Mouse (Mus musculus): Measurements from ENCODE around the gene Rnf8. TPM values are rescaled to one million over a fixed set of nuclear protein-coding genes. Genes with fewer than 3 reads are reported as not detected.

Gene Rnf8
- total and polyA plus RNA-seq, 2 experiments = 8.8 to 15.2 TPM

- 90% methylated on average over 8 of the region's 8 CpGs for WGBS
- no peak for DNase-seq (ENCODE audit: extremely low read depth, low read depth, low spot score)
- Histone ChIP-seq H3K36me3 (ENCODE audit: control insufficient read depth, insufficient read depth, low read length) (peaks cover 80% of the 10 kb centered on the region), H3K79me2 (ENCODE audit: control insufficient read depth, insufficient read depth, low read length) (no peaks in the 10 kb centered on the region), H3K27me3 (ENCODE audit: control insufficient read depth, insufficient read depth, low read length) (no peaks in the 10 kb centered on the region), H3K4me3 (ENCODE audit: insufficient read depth, low read depth, low read length) (no peak overlapping the region), H3K27ac (replicated peaks; ENCODE audit: insufficient read depth, low read depth, low read length) (no peak overlapping the region), H3K4me1 (ENCODE audit: control insufficient read depth, insufficient read depth, low read length) (no peaks in the 10 kb centered on the region), H3K9ac (ENCODE audit: low read depth, low read length) (no peak overlapping the region)
- TF ChIP-seq CTCF (IDR thresholded peaks at IDR 0.05; ENCODE audit: low read depth, low read length) (no peak), POLR2A (IDR thresholded peaks at IDR 0.05; ENCODE audit: extremely low read depth, insufficient read depth, low read length) (no peak)
These were observed 63.9 kb downstream of the Rnf8 start for GRCm38 (mm10) chr17:29678526-29678925.

DNA sequence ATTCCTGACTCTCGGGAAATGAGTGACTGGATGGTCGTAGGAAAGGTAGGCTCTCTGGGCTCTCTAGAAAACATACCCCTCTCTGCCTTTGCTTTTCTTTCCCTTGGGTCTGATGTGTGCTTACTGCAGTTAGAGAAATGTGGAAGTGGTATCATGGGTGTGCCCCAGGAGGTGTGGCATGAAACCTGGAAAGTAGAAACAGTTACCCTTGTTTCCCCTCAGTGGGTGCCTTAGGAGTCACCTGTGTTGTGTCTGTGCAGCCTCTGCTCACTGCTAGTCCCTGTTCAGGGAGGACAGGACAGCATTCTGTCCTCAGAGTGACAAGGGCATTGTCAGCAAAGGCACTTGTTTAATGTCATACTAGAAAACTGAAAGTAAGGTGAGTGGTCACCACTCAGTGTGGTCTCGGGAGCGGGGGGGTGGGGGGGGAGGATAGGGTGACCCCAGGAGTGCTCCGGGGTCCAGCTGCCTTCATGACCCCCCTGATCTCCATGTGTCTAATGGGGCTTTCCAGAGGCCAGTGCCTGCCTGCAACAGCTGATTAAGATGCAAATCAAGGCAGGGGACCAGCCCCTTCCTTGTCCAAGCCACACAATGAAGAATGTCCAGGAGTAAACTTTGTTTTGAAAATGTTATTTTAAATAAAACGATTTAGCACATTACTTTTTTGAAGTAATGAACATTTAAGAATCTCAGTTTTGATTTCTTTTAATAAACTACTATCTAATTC lies 64.6 kb downstream of the Rnf8 start:
- Histone ChIP-seq H3K79me2 (ENCODE audit: control insufficient read depth, insufficient read depth, low read length) (no peaks in the 10 kb centered on the region), H3K9ac (ENCODE audit: low read depth, low read length) (no peak overlapping the region), H3K27ac (replicated peaks; ENCODE audit: insufficient read depth, low read depth, low read length) (no peak overlapping the region), H3K27me3 (ENCODE audit: control insufficient read depth, insufficient read depth, low read length) (no peaks in the 10 kb centered on the region), H3K4me3 (ENCODE audit: insufficient read depth, low read depth, low read length) (no peak overlapping the region), H3K36me3 (ENCODE audit: control insufficient read depth, insufficient read depth, low read length) (peaks cover 84% of the 10 kb centered on the region), H3K4me1 (ENCODE audit: control insufficient read depth, insufficient read depth, low read length) (no peaks in the 10 kb centered on the region)
- 91% methylated on average over 6 of the region's 6 CpGs for WGBS
- TF ChIP-seq POLR2A (IDR thresholded peaks at IDR 0.05; ENCODE audit: extremely low read depth, insufficient read depth, low read length) = no peak
- no peak for TF ChIP-seq CTCF (IDR thresholded peaks at IDR 0.05; ENCODE audit: low read depth, low read length)
- DNase-seq (ENCODE audit: extremely low read depth, low read depth, low spot score) = no peak

DNA sequence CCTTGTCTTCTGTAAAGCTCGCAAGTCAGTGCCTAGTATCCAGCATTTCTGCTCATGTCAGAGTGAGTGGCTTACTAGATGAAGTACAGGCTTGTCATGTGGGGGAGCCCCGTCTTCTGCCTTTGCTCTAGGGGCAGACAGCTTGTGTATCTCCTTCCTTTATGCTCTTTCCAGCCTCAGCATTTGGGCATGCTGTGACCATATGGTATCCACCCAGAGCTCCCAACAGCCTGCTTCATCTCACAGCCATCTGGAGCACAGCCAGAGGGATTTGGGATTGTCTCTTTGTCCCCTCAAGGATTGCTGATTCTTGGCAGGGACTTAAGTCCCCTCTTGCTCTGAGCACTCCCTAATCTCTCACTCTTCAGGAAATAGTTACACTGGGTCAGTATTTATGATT lies 65.6 kb downstream of the Rnf8 start:
- 91% methylated on average over 2 of the region's 2 CpGs for WGBS
- H3K9ac ChIP-seq (ENCODE audit: low read depth, low read length) = no peak overlapping the region
- no peak for DNase-seq (ENCODE audit: extremely low read depth, low read depth, low spot score)
- TF ChIP-seq CTCF (IDR thresholded peaks at IDR 0.05; ENCODE audit: low read depth, low read length) (no peak), POLR2A (IDR thresholded peaks at IDR 0.05; ENCODE audit: extremely low read depth, insufficient read depth, low read length) (no peak)
- H3K27me3 ChIP-seq (ENCODE audit: control insufficient read depth, insufficient read depth, low read length) = no peaks in the 10 kb centered on the region
- H3K79me2 ChIP-seq (ENCODE audit: control insufficient read depth, insufficient read depth, low read length) = no peaks in the 10 kb centered on the region
- no peaks in the 10 kb centered on the region for H3K4me1 ChIP-seq (ENCODE audit: control insufficient read depth, insufficient read depth, low read length)
- no peak overlapping the region for H3K27ac ChIP-seq (replicated peaks; ENCODE audit: insufficient read depth, low read depth, low read length)
- H3K4me3 ChIP-seq (ENCODE audit: insufficient read depth, low read depth, low read length) = no peak overlapping the region
- H3K36me3 ChIP-seq (ENCODE audit: control insufficient read depth, insufficient read depth, low read length) = peaks cover 80% of the 10 kb centered on the region

- Histone ChIP-seq H3K4me3 (ENCODE audit: insufficient read depth, low read depth, low read length) (no peak overlapping the region), H3K27me3 (ENCODE audit: control insufficient read depth, insufficient read depth, low read length) (no peaks in the 10 kb centered on the region), H3K36me3 (ENCODE audit: control insufficient read depth, insufficient read depth, low read length) (peaks cover 77% of the 10 kb centered on the region), H3K27ac (replicated peaks; ENCODE audit: insufficient read depth, low read depth, low read length) (no peak overlapping the region), H3K79me2 (ENCODE audit: control insufficient read depth, insufficient read depth, low read length) (no peaks in the 10 kb centered on the region), H3K4me1 (ENCODE audit: control insufficient read depth, insufficient read depth, low read length) (no peaks in the 10 kb centered on the region), H3K9ac (ENCODE audit: low read depth, low read length) (no peak overlapping the region)
- DNase-seq (ENCODE audit: extremely low read depth, low read depth, low spot score) = no peak
- no peak for TF ChIP-seq CTCF (IDR thresholded peaks at IDR 0.05; ENCODE audit: low read depth, low read length)
- TF ChIP-seq POLR2A (IDR thresholded peaks at IDR 0.05; ENCODE audit: extremely low read depth, insufficient read depth, low read length) = no peak
- WGBS = 89% methylated on average over 2 of the region's 2 CpGs
These were observed 66.3 kb downstream of the Rnf8 start for GRCm38 (mm10) chr17:29680921-29681320.

DNA sequence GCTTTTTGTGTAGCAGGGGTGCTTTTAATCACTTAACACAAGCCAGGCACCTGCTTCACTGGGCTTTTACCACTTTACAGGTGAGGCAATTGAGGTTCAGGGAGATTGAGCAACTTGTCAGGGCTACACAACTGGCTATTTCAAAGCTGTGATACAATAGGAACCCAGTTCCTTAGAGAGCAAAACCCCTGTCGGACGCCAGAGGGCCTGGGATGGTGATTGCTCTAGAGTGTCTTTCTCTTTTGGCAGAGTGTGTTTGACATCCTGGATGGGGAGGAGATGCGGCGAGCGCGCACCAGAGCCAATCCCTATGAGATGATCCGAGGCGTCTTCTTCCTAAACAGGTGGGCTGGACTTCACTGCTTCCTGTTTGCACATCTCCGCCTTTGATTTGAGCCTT lies 67.1 kb downstream of the Rnf8 start:
- Histone ChIP-seq H3K27me3 (ENCODE audit: control insufficient read depth, insufficient read depth, low read length) (no peaks in the 10 kb centered on the region), H3K27ac (replicated peaks; ENCODE audit: insufficient read depth, low read depth, low read length) (no peak overlapping the region), H3K9ac (ENCODE audit: low read depth, low read length) (no peak overlapping the region), H3K4me3 (ENCODE audit: insufficient read depth, low read depth, low read length) (no peak overlapping the region), H3K79me2 (ENCODE audit: control insufficient read depth, insufficient read depth, low read length) (no peaks in the 10 kb centered on the region), H3K4me1 (ENCODE audit: control insufficient read depth, insufficient read depth, low read length) (no peaks in the 10 kb centered on the region), H3K36me3 (ENCODE audit: control insufficient read depth, insufficient read depth, low read length) (peaks cover 79% of the 10 kb centered on the region)
- 98% methylated on average over 9 of the region's 9 CpGs for WGBS
- TF ChIP-seq CTCF (IDR thresholded peaks at IDR 0.05; ENCODE audit: low read depth, low read length) (no peak), POLR2A (IDR thresholded peaks at IDR 0.05; ENCODE audit: extremely low read depth, insufficient read depth, low read length) (no peak)
- no peak for DNase-seq (ENCODE audit: extremely low read depth, low read depth, low spot score)

DNA sequence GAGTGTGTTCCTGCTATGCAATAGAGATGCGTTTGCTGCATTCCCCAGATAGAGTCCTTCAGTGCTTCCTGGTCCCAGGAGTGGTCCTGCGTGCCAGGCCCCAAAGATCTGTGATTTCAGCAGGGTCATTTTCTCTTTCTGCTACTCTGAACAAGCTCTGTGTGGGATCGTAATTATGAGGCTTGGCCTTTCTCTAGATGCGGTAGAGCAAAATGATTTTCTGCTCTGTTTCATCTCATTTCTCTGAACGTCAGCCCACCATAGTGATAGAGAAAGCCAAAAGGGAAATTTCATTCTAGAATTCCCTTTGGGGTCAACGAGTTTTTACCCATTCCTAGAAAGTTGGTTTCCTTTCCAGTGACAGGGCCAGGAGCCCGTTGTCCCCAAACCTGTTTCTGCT lies 67.7 kb downstream of the Rnf8 start:
- no peak overlapping the region for H3K9ac ChIP-seq (ENCODE audit: low read depth, low read length)

More for the DNA sequence above, 67.7 kb downstream of the Rnf8 start:
- Histone ChIP-seq H3K4me1 (ENCODE audit: control insufficient read depth, insufficient read depth, low read length) (no peaks in the 10 kb centered on the region), H3K79me2 (ENCODE audit: control insufficient read depth, insufficient read depth, low read length) (no peaks in the 10 kb centered on the region), H3K4me3 (ENCODE audit: insufficient read depth, low read depth, low read length) (no peak overlapping the region), H3K27me3 (ENCODE audit: control insufficient read depth, insufficient read depth, low read length) (no peaks in the 10 kb centered on the region), H3K36me3 (ENCODE audit: control insufficient read depth, insufficient read depth, low read length) (peaks cover 78% of the 10 kb centered on the region), H3K27ac (replicated peaks; ENCODE audit: insufficient read depth, low read depth, low read length) (no peak overlapping the region)
- no peak for DNase-seq (ENCODE audit: extremely low read depth, low read depth, low spot score)
- 97% methylated on average over 7 of the region's 7 CpGs for WGBS
- TF ChIP-seq CTCF (IDR thresholded peaks at IDR 0.05; ENCODE audit: low read depth, low read length) = no peak
- no peak for TF ChIP-seq POLR2A (IDR thresholded peaks at IDR 0.05; ENCODE audit: extremely low read depth, insufficient read depth, low read length)
